Mouse (Mus musculus) CH12F3 (cell line): Measurements from ENCODE around the gene Txnrd2.

ENCODE experiments used
- in situ Hi-C: fragments of 300-500 bp; cut with MboI; formaldehyde crosslinking; loops from 2 replicates; pipeline ENCODE4 v1.14.3; 2020; ENCODE audit warnings: low sequenced_read_pairs

The Txnrd2 gene

DNA sequence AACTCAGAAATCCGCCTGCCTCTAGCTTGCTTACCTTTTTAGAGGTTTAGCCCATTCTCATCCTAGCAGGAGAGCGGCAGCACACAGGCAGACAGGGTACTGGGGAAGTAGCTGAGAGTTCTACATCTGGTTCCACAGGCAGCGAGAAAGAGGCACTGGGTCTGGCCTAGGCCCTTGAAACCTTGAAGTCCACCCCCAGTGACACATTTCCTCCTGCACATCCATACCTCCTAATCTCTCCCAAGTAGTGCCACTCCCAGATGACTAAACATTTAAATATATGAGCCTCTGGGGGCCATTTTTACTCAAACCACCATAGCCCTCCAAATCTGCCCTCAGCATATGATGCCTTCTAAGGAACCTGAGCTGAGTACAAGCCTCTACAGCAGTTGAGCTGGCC is 56.2 kb downstream of the Txnrd2 start:
- in situ Hi-C loops, result no loop called here

DNA sequence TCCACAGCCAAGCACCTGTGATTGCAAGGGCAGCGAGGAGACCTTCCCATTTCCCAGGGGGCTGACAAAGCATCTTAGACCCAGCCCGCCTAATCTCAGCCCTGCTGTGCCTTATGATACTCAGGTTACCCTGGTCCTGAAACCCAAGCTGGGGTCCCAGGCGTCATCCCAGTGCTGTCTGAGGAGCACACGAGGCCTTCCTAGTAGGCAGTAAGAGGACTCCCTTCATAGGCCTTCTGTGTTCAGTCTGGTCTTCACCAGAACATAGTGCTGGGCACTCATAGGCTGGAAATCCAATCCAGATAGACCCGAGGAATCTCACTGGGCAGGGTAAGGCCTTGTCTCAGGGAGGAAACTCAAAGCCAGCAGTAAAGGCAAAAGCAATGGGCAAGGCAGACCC is 57.7 kb downstream of the Txnrd2 start:
- in situ Hi-C loops, result no loop called here

DNA sequence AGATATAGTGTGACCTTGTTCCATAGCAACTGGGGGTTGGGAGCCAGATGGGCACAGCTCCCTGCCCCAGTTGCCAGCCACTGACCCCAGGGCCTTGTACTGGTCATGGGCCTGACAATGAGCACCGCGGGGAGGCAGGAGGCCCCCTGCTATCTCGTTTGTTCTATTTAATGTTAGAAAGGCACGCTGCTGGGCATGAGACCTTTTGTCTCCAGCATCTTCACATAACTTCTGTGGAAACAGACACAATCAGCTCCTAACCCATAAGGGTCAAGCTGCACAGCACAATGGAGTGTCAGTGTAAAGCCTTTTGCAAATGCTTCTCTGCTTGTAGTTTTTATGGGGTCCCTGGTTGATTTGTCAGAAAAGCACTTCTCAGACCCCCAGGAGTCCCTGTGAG is 58.2 kb downstream of the Txnrd2 start:
- in situ Hi-C loops, result no loop called here

DNA sequence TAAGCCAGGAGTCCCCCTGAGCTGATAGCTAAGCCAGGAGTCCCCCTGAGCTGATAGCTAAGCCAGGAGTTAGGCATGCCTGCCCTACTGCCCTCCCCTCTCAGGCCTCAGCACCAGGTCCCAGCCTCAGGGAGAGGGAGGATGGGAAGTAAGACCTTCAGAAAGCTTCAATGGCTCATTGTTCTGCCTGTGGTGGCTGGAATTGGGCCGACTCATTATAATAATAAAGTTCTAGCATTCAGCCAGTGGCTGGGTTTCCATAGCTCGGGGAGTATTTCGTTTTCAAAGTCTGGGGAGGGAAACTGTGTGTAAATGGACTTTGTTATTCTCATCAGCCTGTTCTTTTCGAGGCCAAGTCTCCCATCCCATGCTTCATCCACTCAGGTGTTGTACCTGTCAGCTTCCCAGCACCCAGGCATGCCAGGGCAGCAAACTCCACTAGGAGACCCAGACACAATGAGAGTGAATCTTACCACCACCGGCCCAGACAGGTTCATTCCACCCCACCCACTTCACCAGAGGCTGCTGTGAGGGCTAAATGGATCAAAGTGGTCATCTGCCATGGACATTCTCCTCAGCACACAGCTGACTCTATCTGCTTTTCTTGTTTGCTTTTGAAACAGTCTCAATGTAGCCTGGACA is 58.7 kb downstream of the Txnrd2 start:
- in situ Hi-C loops, result no loop called here

DNA sequence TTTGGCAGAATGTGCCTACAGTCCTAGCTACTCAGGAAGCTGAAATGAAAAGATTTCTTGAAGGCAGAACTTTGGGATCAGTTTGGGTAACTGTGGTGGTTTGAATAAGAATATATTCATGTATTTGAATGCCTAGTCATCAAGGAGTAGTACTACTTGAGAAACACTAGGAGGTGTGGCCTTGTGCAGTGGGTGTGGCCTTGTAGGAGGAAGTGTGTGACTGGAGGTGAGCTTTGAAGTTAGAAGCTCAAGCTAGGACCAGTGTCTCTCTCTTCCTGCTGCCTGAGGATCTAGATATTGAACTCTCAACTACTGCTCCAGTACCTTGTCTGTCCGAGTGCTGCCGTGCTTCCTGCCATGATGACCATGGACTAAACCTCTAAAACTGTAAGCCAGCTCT is 59.9 kb downstream of the Txnrd2 start:
- in situ Hi-C loops, result no loop called here

DNA sequence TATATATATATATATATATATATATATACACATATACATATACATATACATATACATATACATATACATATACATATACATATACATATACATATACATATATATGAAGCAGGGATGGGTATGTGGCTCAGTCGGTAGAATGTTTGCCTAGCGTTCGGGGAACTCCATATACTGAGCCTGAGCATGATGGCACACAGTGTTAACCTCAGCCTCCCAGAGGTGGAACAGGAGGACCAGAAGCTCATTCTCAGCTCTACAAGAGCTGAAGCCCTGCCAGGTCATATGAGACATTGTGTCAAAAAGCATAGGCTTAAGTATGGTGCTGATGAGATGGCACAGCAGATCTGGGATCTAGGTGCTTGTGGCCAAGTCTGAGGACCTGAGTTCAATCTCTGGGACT is 64.1 kb downstream of the Txnrd2 start:
- in situ Hi-C loops, result no loop called here

DNA sequence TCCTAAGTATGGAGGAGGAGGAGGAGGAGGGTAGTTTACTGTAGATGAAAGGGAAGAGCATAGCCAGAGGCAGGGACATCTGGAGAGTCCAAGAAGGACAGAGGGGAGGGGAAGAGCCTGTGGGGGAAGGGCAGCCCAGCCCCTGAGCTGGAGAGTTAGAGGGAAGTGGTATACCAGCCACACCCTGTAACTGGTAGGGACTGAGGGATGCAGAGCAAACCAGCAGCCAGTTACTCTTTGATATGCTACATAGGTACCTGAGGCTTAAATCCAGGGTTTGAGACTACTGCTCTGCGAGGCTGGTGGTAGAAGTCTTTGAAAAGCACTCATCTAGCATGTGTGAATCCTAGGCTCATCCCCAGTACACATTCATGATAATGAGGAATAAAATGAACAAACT is 64.7 kb downstream of the Txnrd2 start:
- in situ Hi-C loops, result no loop called here

DNA sequence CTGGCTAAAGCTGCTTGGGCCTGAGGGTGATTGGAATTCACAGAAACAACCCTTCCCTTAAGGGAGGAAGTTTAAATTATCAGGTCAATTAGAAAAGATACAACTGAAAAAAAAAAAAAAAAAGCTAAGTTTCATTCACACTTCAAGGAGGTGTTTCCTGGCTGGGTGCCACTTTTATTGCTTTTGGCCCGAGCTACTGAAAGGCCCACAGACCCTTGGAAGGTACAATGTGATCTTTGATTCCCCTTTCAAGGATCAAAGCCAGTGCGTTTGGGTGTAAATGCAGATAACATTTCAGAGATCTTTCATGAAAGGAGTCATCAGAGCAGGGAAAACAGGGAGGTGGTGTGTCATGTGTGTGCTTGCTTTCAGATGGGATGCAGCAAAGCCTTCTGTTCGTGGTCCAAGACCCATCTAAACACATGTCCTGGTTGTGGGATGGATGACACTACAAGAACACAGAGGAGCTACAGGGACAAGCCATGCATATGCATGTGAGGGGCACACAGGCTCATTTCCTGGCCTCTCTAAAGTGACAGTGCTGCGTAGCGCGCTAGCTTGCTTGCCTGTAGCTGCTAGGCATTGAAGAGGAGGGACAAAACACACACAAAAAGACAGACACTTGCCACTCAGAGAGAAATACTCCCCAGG is 71.8 kb downstream of the Txnrd2 start:
- in situ Hi-C loops, result no loop called here

DNA sequence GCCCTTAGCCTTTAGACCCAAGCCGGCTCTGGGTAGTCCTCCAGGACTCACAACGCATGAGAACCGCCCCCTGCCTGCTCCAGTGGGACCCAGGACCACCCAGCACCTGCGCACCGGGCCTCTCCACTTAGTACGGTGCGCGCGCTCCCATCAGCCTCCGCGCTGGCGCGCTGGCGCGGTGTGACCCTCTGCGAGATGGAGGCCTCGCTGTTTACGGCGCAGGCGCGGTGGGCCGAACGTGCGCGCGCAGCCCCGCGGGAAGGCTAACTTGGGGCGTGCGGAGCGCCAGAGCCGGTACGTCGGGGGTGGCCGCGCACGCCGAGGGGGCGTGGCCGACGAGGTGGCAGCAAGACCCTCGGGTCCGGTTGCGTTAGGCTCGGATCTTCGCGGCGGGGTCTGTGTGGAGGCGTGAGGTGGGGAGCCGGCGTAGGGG is 72.4 kb downstream of the Txnrd2 start, which contains the start of the genes Gnb1l and Rtl10:
TSS of gene Gnb1l (plus strand) at position 156 of the 433 bp plus-strand sequence.
TSS of gene Rtl10 (plus strand) at position 344 of the 433 bp plus-strand sequence.
- in situ Hi-C loops, result no loop called here

DNA sequence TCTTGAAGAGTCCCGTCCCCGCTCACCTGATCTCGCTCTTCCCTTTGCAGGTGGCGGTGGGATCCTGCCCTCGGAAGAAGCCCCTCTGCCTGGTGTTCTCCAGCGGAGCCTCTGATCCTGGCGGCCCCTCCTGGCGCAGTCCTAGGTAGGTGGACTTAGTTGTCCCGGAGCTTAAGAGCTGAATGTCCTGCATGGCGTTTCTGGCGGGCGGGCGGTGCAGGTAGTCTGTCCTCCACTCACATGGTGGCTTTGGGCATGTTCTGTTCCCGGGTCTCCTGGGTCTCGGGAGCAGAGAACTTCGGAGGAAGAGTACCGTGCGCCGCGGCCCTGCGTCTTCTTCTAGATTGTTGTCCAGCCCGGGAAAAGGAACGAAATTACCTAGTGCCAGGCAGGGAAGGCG is 72.8 kb downstream of the Txnrd2 start:
- in situ Hi-C loops, result no loop called here

DNA sequence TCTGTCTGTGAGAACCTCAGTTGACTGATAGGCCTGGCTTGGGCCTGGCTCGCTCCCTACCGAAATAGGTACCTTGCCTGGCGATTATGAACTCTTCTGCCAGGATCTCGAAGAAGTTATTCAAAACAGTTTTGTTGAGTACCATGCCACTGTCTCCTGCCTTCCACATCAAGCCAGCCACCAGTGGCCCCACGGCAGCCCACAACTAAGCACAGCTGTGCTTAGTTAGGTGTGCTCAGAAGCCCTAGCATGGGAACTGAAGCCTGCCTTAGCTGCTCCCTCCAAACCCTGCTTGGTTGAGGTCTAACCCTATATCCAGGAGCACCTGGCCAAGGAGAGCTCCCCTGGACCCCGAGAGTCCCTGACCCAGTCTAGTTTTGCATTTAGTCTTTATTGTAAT is 75.3 kb downstream of the Txnrd2 start:
- in situ Hi-C loops, result no loop called here

DNA sequence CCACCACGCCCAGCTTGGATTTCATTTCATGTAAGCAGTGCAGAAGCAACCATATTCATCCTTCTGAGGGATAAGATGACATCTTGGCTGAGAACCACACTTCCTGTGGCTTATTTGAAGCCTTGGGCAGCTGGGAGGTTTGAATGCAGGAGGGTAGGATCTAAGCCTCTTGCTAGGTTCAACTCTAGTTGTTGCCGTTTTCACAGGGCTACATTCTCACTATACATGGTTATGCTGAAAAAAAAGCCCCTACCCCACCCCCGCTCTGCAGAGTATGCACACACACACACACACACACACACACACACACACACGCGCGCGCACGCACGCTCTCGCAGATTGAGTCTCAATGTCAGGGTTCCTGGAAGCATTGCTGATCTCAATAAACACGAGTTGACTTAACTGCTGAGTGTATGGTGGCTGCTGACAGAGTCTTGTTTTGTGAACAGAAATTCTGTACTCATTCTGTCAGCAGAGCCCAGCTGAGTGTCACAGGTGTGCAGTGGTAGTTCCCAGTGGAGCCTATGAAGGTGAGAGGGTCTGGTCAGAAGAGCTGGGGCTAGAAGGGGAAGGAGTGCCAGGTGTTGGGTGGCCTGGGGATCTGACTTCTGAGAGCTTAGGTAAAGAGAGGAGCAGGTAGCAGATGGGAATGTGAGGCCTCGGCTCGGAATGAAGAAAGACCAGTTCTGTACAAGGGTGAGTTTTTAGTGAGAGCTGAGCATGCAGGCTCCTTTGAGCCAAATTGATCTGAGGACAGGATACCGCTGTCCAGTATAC is 77.6 kb downstream of the Txnrd2 start:
- in situ Hi-C loops, result no loop called here

DNA sequence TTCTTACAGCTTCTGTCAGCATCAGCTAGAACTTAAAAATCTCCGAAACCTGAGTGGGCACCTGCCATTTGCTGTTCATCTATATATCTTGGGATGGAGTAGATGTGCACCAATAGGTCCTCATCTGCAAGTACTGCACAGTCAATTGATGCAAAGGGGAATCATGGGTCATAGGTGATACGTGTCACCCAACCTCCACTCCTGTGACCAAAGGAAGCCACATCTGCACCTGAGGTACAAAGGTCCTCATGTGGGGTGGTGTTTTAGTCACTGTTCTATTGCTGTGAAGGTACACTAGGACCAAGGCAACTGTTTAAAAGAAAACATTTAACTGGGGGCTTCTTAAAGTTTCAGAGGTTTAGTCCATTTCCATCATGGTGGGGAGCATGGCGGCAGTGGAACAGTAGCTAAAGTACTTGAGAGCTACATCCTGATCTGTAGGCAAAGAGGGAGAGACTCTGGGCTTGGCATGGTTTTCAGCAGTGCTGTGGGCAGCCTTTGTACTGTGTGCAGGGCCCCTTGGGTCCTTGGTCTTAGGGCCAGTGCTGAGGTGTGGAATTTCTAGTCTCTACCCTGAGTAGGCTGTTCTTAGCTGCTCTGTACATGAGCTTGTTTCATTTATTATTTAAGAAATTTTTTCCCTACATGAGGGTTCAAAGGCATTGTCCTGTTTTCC is 80.5 kb downstream of the Txnrd2 start:
- in situ Hi-C loops, result no loop called here

DNA sequence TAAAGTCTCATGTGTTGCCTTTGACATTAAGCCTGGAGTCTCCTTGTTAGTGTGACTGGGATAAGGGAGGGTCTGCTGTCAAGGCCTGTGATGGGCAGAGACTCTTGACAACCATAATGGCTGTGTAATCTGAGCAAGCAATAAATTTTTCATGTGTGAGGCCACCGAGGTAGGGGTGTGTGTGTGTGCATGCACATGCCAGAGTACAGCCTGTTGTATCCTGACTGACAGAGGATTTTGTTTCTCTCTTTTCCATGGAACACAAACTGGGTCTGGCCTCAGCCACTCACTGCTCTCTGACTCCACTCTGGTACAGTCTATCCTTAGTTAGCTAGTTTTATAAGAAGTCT is 81.0 kb downstream of the Txnrd2 start:
- in situ Hi-C loops, result no loop called here

DNA sequence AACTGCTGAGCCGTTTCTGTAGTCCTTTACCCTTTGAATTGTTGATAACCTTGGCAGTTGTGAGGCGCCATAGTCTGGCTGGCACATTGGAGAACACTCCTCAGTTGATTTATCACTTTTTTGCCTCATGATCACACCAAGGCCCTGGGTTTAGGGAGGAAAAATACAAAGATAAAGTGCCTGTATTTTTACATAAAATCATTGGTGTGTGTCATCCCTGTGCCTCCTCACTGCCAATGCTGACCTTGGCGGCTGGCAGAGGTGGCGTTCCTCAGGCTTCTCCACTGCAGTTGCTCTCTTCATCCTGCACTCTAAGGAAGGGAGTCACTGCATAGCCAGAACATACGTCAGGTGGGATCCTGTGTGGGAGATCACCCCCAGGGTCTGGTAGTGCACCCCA is 85.6 kb downstream of the Txnrd2 start:
- in situ Hi-C loops, result no loop called here

DNA sequence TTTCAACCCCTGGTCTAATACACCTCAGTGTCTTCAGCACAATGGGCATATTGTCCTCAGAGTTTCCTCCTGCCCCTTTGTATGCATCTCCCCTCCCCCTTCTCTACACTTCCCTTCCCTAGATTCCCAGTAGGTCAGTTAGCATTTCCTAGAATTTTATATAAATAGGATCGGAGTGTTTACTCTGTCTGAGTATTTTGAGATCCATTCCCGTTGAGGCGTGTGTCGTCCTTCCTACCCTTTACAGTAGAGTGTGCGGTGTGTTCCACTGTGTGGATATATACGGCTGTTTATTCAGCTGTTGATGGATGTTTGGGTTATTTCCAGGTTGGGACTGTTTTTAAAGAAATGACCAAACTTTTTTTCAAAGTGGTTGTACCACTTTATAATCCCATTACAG is 87.3 kb downstream of the Txnrd2 start:
- in situ Hi-C loops, result no loop called here

DNA sequence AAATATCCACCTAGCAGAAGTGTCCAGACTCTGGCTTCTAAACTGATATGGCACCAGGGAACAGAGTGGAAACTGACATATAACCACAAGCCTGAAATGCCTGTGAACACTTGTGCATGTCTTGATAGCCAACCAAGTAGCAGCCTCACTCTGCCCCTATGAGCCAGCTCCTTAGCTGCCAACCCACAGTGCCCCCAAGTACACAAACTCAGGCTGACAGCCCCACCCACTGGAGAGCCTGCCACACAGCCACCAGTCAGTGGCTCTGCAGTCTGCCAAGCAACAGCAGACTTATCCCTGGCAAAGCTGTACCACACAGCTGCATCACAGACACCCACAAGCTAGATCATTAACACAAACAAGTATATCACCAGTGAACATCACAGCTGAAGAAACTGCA is 91.9 kb downstream of the Txnrd2 start:
- in situ Hi-C loops, result no loop called here

DNA sequence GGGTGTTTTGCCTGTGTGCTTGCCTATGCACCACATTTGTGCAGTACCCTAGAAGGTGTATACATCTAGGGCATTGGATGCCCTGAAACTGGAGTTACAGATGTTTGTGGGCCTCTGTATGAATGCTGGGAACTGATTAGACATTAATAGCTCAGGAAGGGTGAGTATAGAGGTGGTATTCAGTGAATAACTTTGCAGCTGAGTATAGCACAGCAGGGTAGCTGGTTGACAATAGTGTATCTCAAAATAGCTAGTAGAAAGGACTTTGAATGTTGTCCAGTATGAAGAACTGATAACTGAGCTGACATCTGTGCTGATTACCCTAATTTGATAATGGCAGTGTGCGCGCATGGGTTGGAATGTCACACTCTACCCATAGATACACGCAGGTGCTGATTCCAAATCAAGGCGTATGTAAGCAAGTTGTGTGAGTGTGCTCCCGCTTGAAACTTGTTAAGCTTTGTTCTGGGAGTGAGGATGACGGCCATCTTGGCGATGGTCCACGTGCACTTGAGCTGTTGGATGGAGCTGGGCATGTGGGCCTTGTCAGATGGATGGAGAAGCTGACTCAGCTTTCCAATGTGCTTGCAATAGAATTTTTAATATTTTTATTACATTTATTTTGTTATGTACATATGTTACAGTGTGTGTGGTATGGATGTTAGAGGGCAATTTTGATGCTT is 97.5 kb downstream of the Txnrd2 start:
- in situ Hi-C loops, result no loop called here

DNA sequence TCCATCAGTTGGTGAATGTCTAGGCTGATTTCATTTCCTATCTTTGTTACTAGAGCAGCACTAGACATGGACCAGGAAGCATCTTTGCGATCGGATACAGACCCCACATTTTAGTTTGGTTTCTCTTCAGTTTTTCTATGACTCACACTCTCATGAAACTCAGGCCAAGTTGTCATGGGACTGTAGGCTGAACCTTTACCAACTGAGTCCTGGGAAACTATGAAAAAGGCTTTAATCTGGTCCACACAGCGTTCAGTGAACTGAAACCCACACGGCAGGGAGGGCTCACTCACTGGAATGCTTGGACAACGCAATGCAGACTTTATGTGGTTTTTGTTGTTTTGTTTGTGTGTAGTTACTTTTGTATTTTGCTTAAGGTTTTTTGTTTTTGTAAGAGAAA is 102.5 kb downstream of the Txnrd2 start:
- in situ Hi-C loops, result no loop called here
